Mouse (Mus musculus) heart, embryonic 14.5 days (tissue): ENCODE results near the gene Frs3. TPM values are rescaled to one million over a fixed set of nuclear protein-coding genes. Genes with fewer than 3 reads are reported as not detected.

Experiments
- ATAC-seq: fragments of 200-750 bp; cut with Nextera tagmentation; 2 replicates; pipeline ENCODE4 v1.8.0; 2017; ENCODE audit warnings: low read depth, moderate TSS enrichment; ENCODE audit not compliant: insufficient number of reproducible peaks, insufficient read depth, low FRiP score
- H3K27ac ChIP-seq, 2 experiments: fragments of 200-500 bp in 1 of 2; fragments of 300-500 bp in 1 of 2; sonication (generic) in 1 of 2; replicated peaks in 1 of 2; 2 replicates each; pipeline ENCODE4 v1.5.1; 2012 to 2014; ENCODE audit warnings: low read depth in 2 of 2, low read length in 2 of 2, control low read depth in 1 of 2, mild to moderate bottlenecking in 1 of 2, mixed read lengths in 1 of 2; ENCODE audit not compliant: control insufficient read depth in 1 of 2, insufficient read depth in 1 of 2
- H3K27me3 ChIP-seq: fragments of 300-500 bp; sonication (generic); 2 replicates; pipeline ENCODE4 v1.6.1; 2014; ENCODE audit warnings: mild to moderate bottlenecking, low read length, control low read depth; ENCODE audit not compliant: control insufficient read depth, insufficient read depth
- H3K36me3 ChIP-seq: fragments of 300-500 bp; sonication (generic); 2 replicates; pipeline ENCODE4 v1.6.1; 2014; ENCODE audit warnings: mild to moderate bottlenecking, control low read depth, low read length, mixed read lengths; ENCODE audit not compliant: control insufficient read depth, insufficient read depth
- H3K4me1 ChIP-seq, 2 experiments: fragments of 200-500 bp in 1 of 2; fragments of 300-500 bp in 1 of 2; sonication (generic) in 1 of 2; 2 replicates each; pipeline ENCODE4 v1.6.1; 2012 to 2014; ENCODE audit warnings: low read length in 2 of 2, control low read depth in 1 of 2, mixed read lengths in 1 of 2; ENCODE audit not compliant: control insufficient read depth in 2 of 2, insufficient read depth in 2 of 2
- H3K4me2 ChIP-seq: fragments of 300-500 bp; sonication (generic); 2 replicates; pipeline ENCODE4 v1.6.1; 2014; ENCODE audit warnings: mild to moderate bottlenecking, low read length
- H3K4me3 ChIP-seq, 2 experiments: fragments of 200-500 bp in 1 of 2; fragments of 300-500 bp in 1 of 2; sonication (generic) in 1 of 2; 2 replicates each; pipeline ENCODE4 v1.5.1; 2012 to 2014; ENCODE audit warnings: low read length in 2 of 2, mild to moderate bottlenecking in 2 of 2, control low read depth in 1 of 2, low read depth in 1 of 2, moderate library complexity in 1 of 2; ENCODE audit not compliant: control insufficient read depth in 1 of 2, insufficient read depth in 1 of 2
- H3K9ac ChIP-seq: fragments of 300-500 bp; sonication (generic); 2 replicates; pipeline ENCODE4 v1.6.1; 2014; ENCODE audit warnings: mild to moderate bottlenecking, low read length
- H3K9me3 ChIP-seq: fragments of 300-500 bp; sonication (generic); 2 replicates; pipeline ENCODE4 v1.6.1; 2016; ENCODE audit warnings: low read length, control low read depth; ENCODE audit not compliant: control insufficient read depth
- WGBS: fragments of 180-500 bp; shearing (Covaris S2); extraction: QIAGEN DNeasy Blood & Tissue Kit; methylation state at CpG from one replicate; pipeline ENCODE4 v1.1.7; 2014; 5-methylcytosine and 5-hydroxymethylcytosine counted together
- polyA plus RNA-seq: library from polyadenylated mRNA; unstranded; fragments of >200 nt; fragmentation: Nextera tagmentation; extraction: Ambion mirVana; gene quantifications from 2 replicates; pipeline ENCODE4 v1.2.1, GENCODE M21; 2014

Frs3 gene
- polyA plus RNA-seq, 1 experiment from 2014 or later, result 2.8 TPM

GRCm38 (mm10) chr17:47753130-47753775 is 64.4 kb downstream of the Frs3 start:
- Histone ChIP-seq H3K27ac (no peak overlapping the region; a peak in 1 of 4 replicates), H3K4me3 (no peak overlapping the region), H3K9ac (peak overlapping the region; percentile 52), H3K4me2 (0 out of 2 replicates have a peak overlapping the region, but pooled peaks have one; percentile 6), H3K36me3 (peaks cover 8% of the 10 kb centered on the region; the same call in 1 of the 2 replicates), H3K4me1 (peaks cover 35 to 52% of the 10 kb centered on the region in 2 experiments), H3K9me3 (no peaks in the 10 kb centered on the region; the same call in 1 of the 2 replicates), H3K27me3 (no peaks in the 10 kb centered on the region)
- 15% methylated on average over 8 of the region's 8 CpGs for WGBS
- ATAC-seq, result no peak

Other genes starting within 250 kb of the Frs3 start
- gene Taf8, start 186.7 kb upstream of the Frs3 start, polyA plus RNA-seq, result 16.2 and 16.8 TPM in 2 replicates
- 466 and 469 TPM in 2 replicates for gene Ccnd3, start 184.0 kb upstream of the Frs3 start, polyA plus RNA-seq
- 18.3 and 18.7 TPM in 2 replicates for gene Bysl, start 77.5 kb upstream of the Frs3 start, polyA plus RNA-seq
- gene Med20, start 77.4 kb upstream of the Frs3 start, polyA plus RNA-seq, result 28.6 and 30.9 TPM in 2 replicates
- gene Gm20517, start 77.4 kb upstream of the Frs3 start, polyA plus RNA-seq, result 1.7 and 2.2 TPM in 2 replicates
- 3.0 and 3.2 TPM in 2 replicates for gene Usp49, start 58.3 kb upstream of the Frs3 start, polyA plus RNA-seq
- 354 and 369 TPM in 2 replicates for gene Tomm6, start 644 bp upstream of the Frs3 start, polyA plus RNA-seq
- gene Gm21981, start 5.4 kb downstream of the Frs3 start, polyA plus RNA-seq, result 0.53 and 1.4 TPM in 2 replicates
- 0.78 TPM in 1 of 2 replicates, not detected in the other for gene Prickle4, start 5.7 kb downstream of the Frs3 start, polyA plus RNA-seq
- gene Pgc, start 37.8 kb downstream of the Frs3 start, polyA plus RNA-seq, result 0.15 TPM in 1 of 2 replicates, not detected in the other
- gene Tfeb, start 48.0 kb downstream of the Frs3 start, polyA plus RNA-seq, result 17.8 and 21.2 TPM in 2 replicates
- 10.4 and 26.3 TPM in 2 replicates for gene Mdfi, start 145.7 kb downstream of the Frs3 start, polyA plus RNA-seq
- 10.8 and 13.6 TPM in 2 replicates for gene Foxp4, start 235.6 kb downstream of the Frs3 start, polyA plus RNA-seq